Mouse (Mus musculus): ENCODE results near the gene Rpl27a.

The Rpl27a gene

GRCm38 (mm10) chr7:109563775-109564362 is 44.9 kb downstream of the Rpl27a start:
- no peak for DNase-seq (ENCODE audit: low read depth, low spot score)

GRCm38 (mm10) chr7:109566327-109566726 is 47.4 kb downstream of the Rpl27a start:
- no peak for DNase-seq (ENCODE audit: low read depth, low spot score)

- no peak for DNase-seq (ENCODE audit: low read depth, low spot score)
These were observed 48.2 kb downstream of the Rpl27a start for GRCm38 (mm10) chr7:109566841-109567768.

GRCm38 (mm10) chr7:109568391-109568892 is 49.5 kb downstream of the Rpl27a start:
- no peak for DNase-seq (ENCODE audit: low read depth, low spot score)

All from retina, adult 2 months (tissue).